Mouse (Mus musculus) neural tube, embryonic 11.5 days (tissue): Measurements from ENCODE around the gene Zfp239. TPM values are rescaled to one million over a fixed set of nuclear protein-coding genes. Genes with fewer than 3 reads are reported as not detected.
A peak's percentile ranks its signal among the peaks of the same experiment; 100 is the strongest.
"Not testable (repeated sequence)": the region's sequence is repeated elsewhere in the genome, so short reads cannot be mapped to it uniquely, and the experiment has no call there.

Experiments used
- ATAC-seq: fragments of 200-750 bp; cut with Nextera tagmentation; 2 replicates; pipeline ENCODE4 v1.8.0; 2017; ENCODE audit warnings: moderate number of reproducible peaks, mild to moderate bottlenecking, moderate TSS enrichment, moderate library complexity; ENCODE audit not compliant: insufficient read depth, low FRiP score, low TSS enrichment
- DNase-seq: peaks from one replicate; pipeline ENCODE4 v3.0.0-alpha.2; 2015; ENCODE audit warnings: low spot score
- H3K27ac ChIP-seq: fragments of 300-500 bp; sonication (generic); 2 replicates; pipeline ENCODE4 v1.5.1; 2014; ENCODE audit warnings: low read depth, mild to moderate bottlenecking, low read length
- H3K27me3 ChIP-seq: fragments of 300-500 bp; sonication (generic); 2 replicates; pipeline ENCODE4 v1.6.1; 2014; ENCODE audit warnings: mild to moderate bottlenecking, low read length, mixed read lengths; ENCODE audit not compliant: control insufficient read depth, insufficient read depth
- H3K36me3 ChIP-seq: fragments of 300-500 bp; sonication (generic); 2 replicates; pipeline ENCODE4 v1.6.1; 2014; ENCODE audit warnings: mild to moderate bottlenecking, low read length, moderate library complexity, mixed read lengths; ENCODE audit not compliant: control insufficient read depth, insufficient read depth
- H3K4me1 ChIP-seq: fragments of 300-500 bp; sonication (generic); 2 replicates; pipeline ENCODE4 v1.6.1; 2014; ENCODE audit warnings: low read length, mixed read lengths; ENCODE audit not compliant: control insufficient read depth, insufficient read depth
- H3K4me2 ChIP-seq: fragments of 300-500 bp; sonication (generic); 2 replicates; pipeline ENCODE4 v1.6.1; 2014; ENCODE audit warnings: low read depth, mild to moderate bottlenecking, moderate library complexity
- H3K4me3 ChIP-seq: fragments of 300-500 bp; sonication (generic); 2 replicates; pipeline ENCODE4 v1.5.1; 2014; ENCODE audit warnings: low read depth, low read length
- H3K9ac ChIP-seq: fragments of 300-500 bp; sonication (generic); 2 replicates; pipeline ENCODE4 v1.6.1; 2014; ENCODE audit warnings: mild to moderate bottlenecking, low read length
- H3K9me3 ChIP-seq: fragments of 300-500 bp; sonication (generic); 2 replicates; pipeline ENCODE4 v1.6.1; 2016; ENCODE audit warnings: low read length; ENCODE audit not compliant: control insufficient read depth
- WGBS: fragments of 180-500 bp; shearing (Covaris S2); extraction: QIAGEN DNeasy Blood & Tissue Kit; methylation state at CpG from one replicate; pipeline ENCODE4 v1.1.7; 2014; 5-methylcytosine and 5-hydroxymethylcytosine counted together
- polyA plus RNA-seq: library from polyadenylated mRNA; unstranded; fragments of >200 nt; fragmentation: Nextera tagmentation; extraction: Ambion mirVana; gene quantifications from 2 replicates; pipeline ENCODE4 v1.2.1, GENCODE M21; 2014

The Zfp239 gene
- polyA plus RNA-seq, 1 experiment from 2014 or later, result 9.6 TPM

DNA sequence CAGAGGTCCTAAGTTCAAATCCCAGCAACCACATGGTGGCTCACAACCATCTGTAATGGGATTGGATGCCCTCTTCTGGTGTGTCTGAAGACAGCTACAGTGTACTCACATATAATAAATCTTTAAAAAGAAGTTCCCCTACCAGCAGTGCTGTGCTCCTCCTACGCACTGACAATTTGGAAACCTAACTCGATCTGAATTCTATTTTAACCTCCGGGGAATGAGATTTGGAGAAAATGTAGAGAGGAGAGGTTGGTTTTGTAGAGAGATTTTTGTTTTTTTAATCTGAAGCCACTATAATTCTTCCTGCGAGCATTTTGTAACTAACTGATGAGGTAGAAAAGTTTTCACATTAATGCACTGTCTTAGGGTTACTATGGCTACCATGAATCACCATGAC, 15.2 kb upstream of the Zfp239 start:
- not testable (repeated sequence) for H3K27me3 ChIP-seq, H3K9me3 ChIP-seq, H3K4me1 ChIP-seq, DNase-seq, H3K9ac ChIP-seq, ATAC-seq, H3K4me3 ChIP-seq, H3K27ac ChIP-seq, H3K4me2 ChIP-seq
- peaks cover 19% of the 10 kb centered on the region for H3K36me3 ChIP-seq
- WGBS, result 94% methylated on average over 4 of the region's 4 CpGs

DNA sequence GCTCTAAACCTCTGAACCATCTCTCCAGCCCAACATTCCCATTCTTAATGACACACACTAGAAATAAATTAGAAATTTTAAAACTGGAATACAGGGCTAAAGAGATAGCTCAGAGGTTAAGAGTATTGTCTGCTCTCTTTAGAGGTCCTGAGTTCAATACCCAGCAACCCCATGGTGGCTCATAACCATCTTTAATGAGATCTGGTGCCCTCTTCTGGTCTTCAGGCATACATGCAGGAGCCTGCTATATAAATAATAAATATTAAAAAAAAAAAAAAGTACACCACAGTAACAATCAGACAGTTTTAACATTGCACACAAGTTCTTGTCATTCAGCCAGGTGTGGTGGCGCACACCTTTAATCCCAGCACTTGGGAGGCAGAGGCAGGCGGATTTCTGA, 14.1 kb upstream of the Zfp239 start:
- ATAC-seq (no peak), DNase-seq (no peak)
- Histone ChIP-seq H3K27ac (no peak overlapping the region), H3K36me3 (peaks cover 19% of the 10 kb centered on the region), H3K4me1 (no peaks in the 10 kb centered on the region), H3K9me3 (no peaks in the 10 kb centered on the region), H3K9ac (no peak overlapping the region), H3K4me3 (no peak overlapping the region), H3K27me3 (no peaks in the 10 kb centered on the region), H3K4me2 (no peak overlapping the region)
- 86% methylated on average over 2 of the region's 2 CpGs for WGBS

DNA sequence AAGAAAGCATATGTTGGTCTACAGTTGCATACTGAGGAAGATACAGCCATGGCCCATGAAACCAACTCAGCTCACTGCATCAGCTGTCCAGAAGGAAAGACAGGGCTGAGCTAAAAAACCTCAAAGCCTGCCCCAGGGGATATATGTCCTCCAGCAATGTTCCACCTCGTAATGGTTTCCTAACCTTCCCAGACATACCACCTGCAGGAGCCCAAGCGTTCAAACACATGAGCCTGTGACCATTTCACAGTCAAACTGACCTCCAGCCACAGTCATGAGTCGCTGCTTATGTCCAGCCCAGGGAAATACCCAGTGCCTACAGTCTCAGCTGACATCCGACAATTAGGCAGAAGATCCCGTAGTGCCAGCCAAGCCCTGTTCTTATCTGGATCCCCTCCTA, 13.3 kb upstream of the Zfp239 start:
- 91% methylated on average over 5 of the region's 5 CpGs for WGBS
- no peak overlapping the region for H3K4me2 ChIP-seq
- no peak overlapping the region for H3K27ac ChIP-seq
- H3K27me3 ChIP-seq, result no peaks in the 10 kb centered on the region
- no peaks in the 10 kb centered on the region for H3K9me3 ChIP-seq
- no peaks in the 10 kb centered on the region for H3K4me1 ChIP-seq
- no peak overlapping the region for H3K4me3 ChIP-seq
- DNase-seq, result no peak
- no peak for ATAC-seq
- H3K36me3 ChIP-seq, result peaks cover 14% of the 10 kb centered on the region
- no peak overlapping the region for H3K9ac ChIP-seq

DNA sequence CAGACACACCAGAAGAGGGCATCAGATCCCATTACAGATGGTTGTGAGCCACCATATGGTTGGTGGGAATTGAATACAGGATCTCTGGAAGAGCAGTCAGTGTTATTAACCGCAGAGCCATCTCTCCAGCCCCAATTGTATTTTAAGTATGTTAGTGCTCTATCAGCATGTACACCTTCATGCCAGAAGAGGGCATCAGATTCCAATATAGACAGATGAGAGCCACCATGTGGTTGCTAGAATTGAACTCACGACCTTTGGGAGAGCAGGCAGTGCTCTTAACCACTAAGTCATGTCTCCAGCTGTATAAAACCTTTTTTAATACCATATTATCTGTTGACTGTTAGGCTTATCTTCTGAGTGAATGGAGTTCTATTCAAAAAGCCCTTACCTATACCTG, 10.2 kb upstream of the Zfp239 start:
- Histone ChIP-seq H3K4me1 (no peaks in the 10 kb centered on the region), H3K9me3 (no peaks in the 10 kb centered on the region), H3K27ac (no peak overlapping the region), H3K4me2 (no peak overlapping the region), H3K9ac (no peak overlapping the region), H3K4me3 (no peak overlapping the region), H3K27me3 (no peaks in the 10 kb centered on the region), H3K36me3 (peaks cover 6% of the 10 kb centered on the region)
- ATAC-seq (no peak), DNase-seq (no peak)
- WGBS, result 64% methylated on average over 2 of the region's 2 CpGs

DNA sequence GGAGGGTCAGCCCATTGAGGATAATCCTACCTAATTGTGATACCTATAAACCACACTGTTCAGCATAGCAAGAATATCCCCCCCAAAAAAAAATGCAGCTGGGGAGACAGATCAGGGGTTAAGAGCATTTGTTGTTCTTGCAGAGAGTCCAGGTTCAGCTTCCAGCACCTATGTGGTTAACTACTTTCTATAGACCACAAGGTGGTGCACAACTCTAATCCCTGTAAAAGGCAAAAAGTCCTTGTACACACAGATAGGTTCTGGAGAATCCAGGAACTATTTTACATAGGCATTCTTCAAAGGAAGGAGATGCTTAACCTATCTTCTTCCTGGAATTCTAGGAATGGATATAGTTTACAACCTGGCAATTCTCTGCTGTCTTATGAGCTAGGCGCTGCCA, 3.9 kb upstream of the Zfp239 start:
- Histone ChIP-seq H3K27me3 (no peaks in the 10 kb centered on the region), H3K27ac (no peak overlapping the region), H3K9ac (no peak overlapping the region), H3K4me2 (no peak overlapping the region), H3K9me3 (no peaks in the 10 kb centered on the region), H3K4me3 (no peak overlapping the region), H3K4me1 (no peaks in the 10 kb centered on the region), H3K36me3 (no peaks in the 10 kb centered on the region)
- no peak for ATAC-seq
- 93% methylated on average over 1 of the region's 1 CpGs for WGBS
- DNase-seq, result no peak

- Histone ChIP-seq H3K4me2 (peak overlapping the region; percentile 98; the same call in 1 of the 2 replicates), H3K4me3 (no peak overlapping the region), H3K27ac (no peak overlapping the region)
Measured at GRCm38 (mm10) chr6:117862465-117862864, 565 bp downstream of the Zfp239 start.

DNA sequence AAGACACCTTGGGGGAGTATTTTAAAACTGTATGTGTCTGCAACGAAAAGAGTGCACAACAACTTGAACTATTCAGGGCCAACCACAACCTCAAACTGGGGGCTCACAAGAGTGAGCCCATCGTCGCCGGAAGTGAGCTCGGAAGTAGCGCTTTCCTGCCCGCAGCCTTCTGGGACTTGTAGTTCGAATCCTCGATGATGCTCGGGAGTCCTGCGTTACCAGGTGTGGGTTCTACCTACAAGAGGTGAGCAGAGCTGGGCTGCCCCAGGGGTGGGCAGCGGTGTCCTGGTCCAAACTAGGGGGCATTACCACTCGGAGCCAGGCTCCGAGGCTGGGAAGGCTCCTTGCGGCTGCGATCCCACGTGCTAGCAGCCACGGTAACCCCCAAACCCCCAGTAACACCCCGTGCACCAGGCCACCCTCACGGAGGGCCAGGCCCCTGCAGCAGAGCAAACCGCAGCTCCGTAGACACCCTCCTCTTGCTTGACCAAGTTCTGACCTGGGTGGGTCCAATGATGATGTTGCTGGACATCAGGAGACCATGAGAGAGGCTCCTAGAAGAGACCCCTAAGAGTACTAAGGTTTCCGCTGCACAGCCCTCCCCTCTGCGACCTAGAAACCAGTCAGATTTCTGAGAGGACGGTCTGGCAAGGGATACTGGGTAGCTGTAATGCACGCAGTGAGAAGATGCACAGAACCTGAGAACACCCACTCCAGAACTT, 1.2 kb downstream of the Zfp239 start:
- Histone ChIP-seq H3K27me3 (no peaks in the 10 kb centered on the region), H3K4me2 (peak overlapping the region; percentile 98), H3K27ac (no peak overlapping the region), H3K36me3 (no peaks in the 10 kb centered on the region), H3K9me3 (no peaks in the 10 kb centered on the region), H3K9ac (peak overlapping the region; percentile 81), H3K4me1 (0 out of 2 replicates have a peak, but pooled peaks cover 2% of the 10 kb centered on the region), H3K4me3 (peak overlapping the region; percentile 75)
- peak; percentile 87 for ATAC-seq
- 5% methylated on average over 26 of the region's 26 CpGs for WGBS
- DNase-seq, result peak; percentile 65

More at GRCm38 (mm10) chr6:117862465-117862864, 565 bp downstream of the Zfp239 start:
- Histone ChIP-seq H3K9me3 (no peaks in the 10 kb centered on the region), H3K9ac (no peak overlapping the region), H3K36me3 (no peaks in the 10 kb centered on the region), H3K4me1 (0 out of 2 replicates have a peak, but pooled peaks cover 2% of the 10 kb centered on the region), H3K27me3 (no peaks in the 10 kb centered on the region)
- ATAC-seq (no peak), DNase-seq (no peak)
- 76% methylated on average over 8 of the region's 8 CpGs for WGBS

- Histone ChIP-seq H3K27me3 (no peaks in the 10 kb centered on the region), H3K9ac (no peak overlapping the region; the same call in 1 of the 2 replicates), H3K27ac (no peak overlapping the region), H3K36me3 (no peaks in the 10 kb centered on the region), H3K4me3 (0 out of 2 replicates have a peak overlapping the region, but pooled peaks have one; percentile 75), H3K4me2 (peak overlapping the region; percentile 98), H3K4me1 (0 out of 2 replicates have a peak, but pooled peaks cover 2% of the 10 kb centered on the region), H3K9me3 (no peaks in the 10 kb centered on the region)
- ATAC-seq, result no peak
- DNase-seq, result no peak
- WGBS, result 97% methylated on average over 8 of the region's 8 CpGs
Measured at GRCm38 (mm10) chr6:117863751-117864150, 1.9 kb downstream of the Zfp239 start.

GRCm38 (mm10) chr6:117868187-117868586, 6.3 kb downstream of the Zfp239 start:
- no peaks in the 10 kb centered on the region for H3K9me3 ChIP-seq
- H3K36me3 ChIP-seq, result no peaks in the 10 kb centered on the region
- DNase-seq, result no peak
- no peak overlapping the region for H3K9ac ChIP-seq
- H3K4me1 ChIP-seq, result 0 out of 2 replicates have a peak, but pooled peaks cover 2% of the 10 kb centered on the region
- ATAC-seq, result no peak
- no peak overlapping the region for H3K4me3 ChIP-seq
- no peak overlapping the region for H3K4me2 ChIP-seq
- H3K27me3 ChIP-seq, result no peaks in the 10 kb centered on the region
- 93% methylated on average over 8 of the region's 8 CpGs for WGBS
- no peak overlapping the region for H3K27ac ChIP-seq
